Comparison of ENCODE assay signal across 14 mouse cellular contexts in genomic region chr1:80315533-80316045, GRCm38 (mm10).
"Had no signal": no experiment of that assay in that cellular context is flagged by ENCODE, and none has a peak within 500 bp of the region (broad histone marks: within the 10 kb centered on the region; RNA-seq: fewer than 3 reads in every experiment).

No protein-coding gene starts in this region.

- DNase-seq: gastrocnemius, postnatal 14 days; gastrocnemius, postnatal 36 days; heart, adult 11 months; heart, adult 2 months; heart, postnatal 14 days; heart, postnatal 36 days; kidney, adult 11 months; kidney, adult 2 months; kidney, adult 9 months; kidney, postnatal 14 days; kidney, postnatal 36 days; layer of hippocampus, adult 9-11 months; layer of hippocampus, postnatal 36 days; left cerebral cortex, postnatal 4 days had no signal
